Mouse (Mus musculus): ENCODE results near the gene Sncb. TPM values are rescaled to one million over a fixed set of nuclear protein-coding genes. Genes with fewer than 3 reads are reported as not detected.

Sncb gene
- polyA plus RNA-seq, 1 experiment, result 0.22 TPM

DNA sequence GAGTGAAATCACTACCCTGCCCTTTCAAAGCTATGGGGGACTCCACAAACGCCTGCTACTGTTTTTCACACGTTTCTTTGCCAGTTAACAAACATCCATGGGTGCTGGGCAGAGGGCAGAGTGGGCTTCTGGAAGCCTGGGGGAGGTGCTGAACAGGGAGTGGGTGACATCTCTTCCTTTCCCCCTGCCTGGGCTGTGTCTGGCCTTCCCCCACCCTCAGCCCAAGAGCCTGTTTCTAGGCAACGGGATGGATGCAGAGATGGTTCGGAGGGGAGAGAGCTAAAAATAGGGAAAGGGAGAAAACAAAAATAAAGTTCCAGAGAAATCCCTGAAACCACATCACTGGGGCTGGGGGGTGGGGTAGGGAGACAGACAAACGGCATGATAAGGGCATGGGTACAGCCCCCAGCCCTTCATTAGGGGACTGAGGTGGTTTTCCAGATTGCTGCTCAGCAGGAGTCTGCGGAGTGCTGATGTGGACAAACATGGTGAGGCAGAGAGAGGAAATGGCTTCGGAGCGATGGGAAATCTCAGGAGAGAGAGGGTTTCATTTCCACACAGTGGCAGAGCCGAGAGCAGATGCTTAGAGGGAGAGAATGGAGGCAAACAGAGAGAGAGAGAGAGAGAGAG lies 11.1 kb downstream of the Sncb start:
- TF ChIP-seq CTCF (IDR thresholded peaks at IDR 0.05; ENCODE audit: extremely low read depth, insufficient read depth, insufficient read length, insufficient replicate concordance), result no peak
- TF ChIP-seq POLR2A (IDR thresholded peaks at IDR 0.05; ENCODE audit: low read depth, low read length), result no peak
- no peak overlapping the region for H3K4me3 ChIP-seq (ENCODE audit: extremely low read depth, insufficient read depth, insufficient read length)
- WGBS, result 35% methylated on average over 9 of the region's 9 CpGs
- no peaks in the 10 kb centered on the region for H3K4me1 ChIP-seq (ENCODE audit: control insufficient read depth, insufficient read depth, insufficient read length)
- no peak overlapping the region for H3K27ac ChIP-seq (ENCODE audit: insufficient read depth, low read length)
- no peak for DNase-seq (ENCODE audit: low read depth in 1 of 2, low spot score in 2 of 2)
- peaks cover 9% of the 10 kb centered on the region for H3K27me3 ChIP-seq (ENCODE audit: control insufficient read depth, insufficient read depth, low read length)
- H3K36me3 ChIP-seq (ENCODE audit: control insufficient read depth, insufficient read depth, low read length), result no peaks in the 10 kb centered on the region

DNA sequence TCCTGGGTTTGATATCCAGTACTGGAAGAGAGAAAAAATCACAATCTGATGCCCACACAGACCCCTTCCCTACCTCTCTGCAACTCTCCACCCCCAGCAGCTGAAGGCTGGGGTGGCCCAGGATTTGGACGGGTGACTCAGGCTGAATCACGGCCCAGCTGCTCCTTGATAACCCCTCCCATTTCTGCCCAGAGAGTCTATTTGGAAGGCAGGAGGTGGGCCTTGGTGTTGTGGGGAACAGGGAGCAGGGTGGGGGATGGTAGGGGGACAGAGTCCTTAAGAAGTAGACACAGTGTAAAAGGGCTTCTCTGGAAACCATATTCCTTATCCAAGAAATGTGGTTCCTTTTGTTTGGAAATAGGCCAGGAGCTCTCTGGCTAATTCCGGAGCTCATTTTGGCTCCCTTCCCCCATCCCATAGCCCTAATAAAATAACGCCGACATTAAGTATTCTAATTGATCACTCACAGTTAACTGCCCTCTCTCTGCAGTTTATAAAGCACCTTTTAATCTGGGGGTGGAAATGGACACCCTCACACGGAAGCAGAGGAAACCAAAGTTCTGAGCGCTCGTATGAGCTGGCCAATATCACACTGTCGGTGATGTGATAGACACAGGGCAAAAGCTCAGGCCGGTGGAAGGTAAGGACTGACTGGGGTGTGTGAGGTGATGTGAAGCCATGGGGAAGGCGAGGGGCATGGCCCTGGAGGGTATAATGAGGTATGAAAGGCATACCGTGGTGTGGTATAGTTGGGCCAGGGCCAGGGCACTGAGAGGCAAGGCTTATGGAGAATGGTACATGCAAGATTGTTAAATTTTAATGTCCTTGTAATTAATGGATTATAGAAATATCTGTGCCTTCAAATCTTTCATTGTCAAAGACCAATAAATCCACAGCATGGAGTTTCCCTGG lies 12.0 kb downstream of the Sncb start:
- Histone ChIP-seq H3K36me3 (ENCODE audit: control insufficient read depth, insufficient read depth, low read length) (no peaks in the 10 kb centered on the region), H3K4me1 (ENCODE audit: control insufficient read depth, insufficient read depth, insufficient read length) (peaks cover 3% of the 10 kb centered on the region; the same call in 1 of the 2 replicates), H3K27ac (ENCODE audit: insufficient read depth, low read length) (no peak overlapping the region), H3K4me3 (ENCODE audit: extremely low read depth, insufficient read depth, insufficient read length) (no peak overlapping the region), H3K27me3 (ENCODE audit: control insufficient read depth, insufficient read depth, low read length) (peaks cover 14% of the 10 kb centered on the region)
- no peak for TF ChIP-seq POLR2A (IDR thresholded peaks at IDR 0.05; ENCODE audit: low read depth, low read length)
- TF ChIP-seq CTCF (IDR thresholded peaks at IDR 0.05; ENCODE audit: extremely low read depth, insufficient read depth, insufficient read length, insufficient replicate concordance), result no peak
- 43% methylated on average over 12 of the region's 12 CpGs for WGBS
- no peak for DNase-seq (ENCODE audit: low read depth in 1 of 2, low spot score in 2 of 2)

DNA sequence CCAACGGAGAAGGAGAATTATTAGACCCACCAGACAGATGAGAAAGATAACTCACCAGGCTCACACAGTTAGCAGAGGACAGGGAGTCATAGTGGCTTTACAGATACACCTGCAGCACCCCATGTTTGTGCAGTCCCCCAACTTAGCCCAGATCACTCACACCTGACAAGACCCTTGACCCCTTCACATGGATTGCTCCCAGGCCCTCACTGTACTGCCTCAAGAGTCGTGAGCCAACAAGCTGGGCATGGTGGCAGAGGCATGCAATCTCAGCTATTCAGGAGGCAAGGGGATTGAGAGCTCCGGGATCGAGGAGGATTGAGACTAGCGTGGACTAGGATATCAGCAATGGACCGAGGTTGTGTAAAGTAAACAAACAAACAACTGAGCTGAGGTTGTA lies 12.7 kb downstream of the Sncb start:
- no peaks in the 10 kb centered on the region for H3K36me3 ChIP-seq (ENCODE audit: control insufficient read depth, insufficient read depth, low read length)
- H3K4me3 ChIP-seq (ENCODE audit: extremely low read depth, insufficient read depth, insufficient read length), result no peak overlapping the region
- WGBS, result 68% methylated on average over 6 of the region's 6 CpGs
- TF ChIP-seq CTCF (IDR thresholded peaks at IDR 0.05; ENCODE audit: extremely low read depth, insufficient read depth, insufficient read length, insufficient replicate concordance) (no peak), POLR2A (IDR thresholded peaks at IDR 0.05; ENCODE audit: low read depth, low read length) (no peak)
- no peak overlapping the region for H3K27ac ChIP-seq (ENCODE audit: insufficient read depth, low read length)
- H3K4me1 ChIP-seq (ENCODE audit: control insufficient read depth, insufficient read depth, insufficient read length), result peaks cover 3% of the 10 kb centered on the region; the same call in 1 of the 2 replicates
- DNase-seq (ENCODE audit: low read depth in 1 of 2, low spot score in 2 of 2), result no peak
- peaks cover 16% of the 10 kb centered on the region for H3K27me3 ChIP-seq (ENCODE audit: control insufficient read depth, insufficient read depth, low read length)

DNA sequence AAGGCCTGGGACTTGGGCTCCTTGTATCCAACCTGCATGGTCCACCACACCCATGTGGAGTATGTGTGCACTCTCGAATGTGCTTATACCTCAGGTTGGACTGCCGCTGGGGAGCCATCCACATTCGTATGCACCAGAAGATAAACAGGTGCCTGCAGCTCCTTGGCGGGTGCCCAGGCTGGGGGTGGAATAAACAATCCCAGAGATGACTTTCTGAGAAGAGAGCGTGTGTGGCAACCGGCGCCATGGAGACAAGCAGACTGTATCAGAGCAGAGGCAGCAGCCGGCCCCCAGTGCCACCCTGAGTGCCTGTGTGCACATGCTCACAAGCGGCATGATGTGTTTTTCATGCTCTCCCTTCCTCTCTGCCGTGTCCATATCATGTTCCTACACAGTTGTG lies 13.7 kb downstream of the Sncb start:
- Histone ChIP-seq H3K4me1 (ENCODE audit: control insufficient read depth, insufficient read depth, insufficient read length) (peaks cover 3% of the 10 kb centered on the region; the same call in 1 of the 2 replicates), H3K36me3 (ENCODE audit: control insufficient read depth, insufficient read depth, low read length) (no peaks in the 10 kb centered on the region), H3K4me3 (ENCODE audit: extremely low read depth, insufficient read depth, insufficient read length) (no peak overlapping the region), H3K27me3 (ENCODE audit: control insufficient read depth, insufficient read depth, low read length) (peaks cover 11% of the 10 kb centered on the region), H3K27ac (ENCODE audit: insufficient read depth, low read length) (no peak overlapping the region)
- TF ChIP-seq POLR2A (IDR thresholded peaks at IDR 0.05; ENCODE audit: low read depth, low read length), result no peak
- no peak for TF ChIP-seq CTCF (IDR thresholded peaks at IDR 0.05; ENCODE audit: extremely low read depth, insufficient read depth, insufficient read length, insufficient replicate concordance)
- 73% methylated on average over 10 of the region's 10 CpGs for WGBS
- no peak for DNase-seq (ENCODE audit: low read depth in 1 of 2, low spot score in 2 of 2)

DNA sequence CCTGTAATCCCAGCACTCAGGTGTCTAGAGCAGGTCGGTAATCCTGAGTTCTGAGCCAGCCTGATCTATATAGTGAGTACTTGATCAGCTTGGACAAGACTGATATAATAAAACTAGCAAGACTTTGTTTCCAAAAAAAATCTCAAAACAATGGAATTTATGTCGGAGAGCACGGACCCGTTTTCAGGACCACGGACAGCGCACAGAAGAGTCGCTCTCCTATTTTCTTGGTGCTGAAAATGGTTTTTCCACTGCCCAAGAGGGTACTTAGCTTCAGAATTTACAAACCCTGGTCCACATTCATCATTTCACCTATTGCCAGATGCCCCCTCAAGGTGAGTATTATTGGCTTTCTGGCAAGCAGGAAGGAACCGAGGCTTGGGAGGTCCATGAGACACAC lies 15.7 kb downstream of the Sncb start:
- WGBS, result 6% methylated on average over 8 of the region's 8 CpGs
- Histone ChIP-seq H3K36me3 (ENCODE audit: control insufficient read depth, insufficient read depth, low read length) (no peaks in the 10 kb centered on the region), H3K27me3 (ENCODE audit: control insufficient read depth, insufficient read depth, low read length) (peaks cover 11% of the 10 kb centered on the region), H3K27ac (ENCODE audit: insufficient read depth, low read length) (no peak overlapping the region), H3K4me1 (ENCODE audit: control insufficient read depth, insufficient read depth, insufficient read length) (peaks cover 3% of the 10 kb centered on the region; the same call in 1 of the 2 replicates), H3K4me3 (ENCODE audit: extremely low read depth, insufficient read depth, insufficient read length) (no peak overlapping the region)
- no peak for DNase-seq (ENCODE audit: low read depth in 1 of 2, low spot score in 2 of 2)
- TF ChIP-seq POLR2A (IDR thresholded peaks at IDR 0.05; ENCODE audit: low read depth, low read length) (no peak), CTCF (IDR thresholded peaks at IDR 0.05; ENCODE audit: extremely low read depth, insufficient read depth, insufficient read length, insufficient replicate concordance) (no peak)

DNA sequence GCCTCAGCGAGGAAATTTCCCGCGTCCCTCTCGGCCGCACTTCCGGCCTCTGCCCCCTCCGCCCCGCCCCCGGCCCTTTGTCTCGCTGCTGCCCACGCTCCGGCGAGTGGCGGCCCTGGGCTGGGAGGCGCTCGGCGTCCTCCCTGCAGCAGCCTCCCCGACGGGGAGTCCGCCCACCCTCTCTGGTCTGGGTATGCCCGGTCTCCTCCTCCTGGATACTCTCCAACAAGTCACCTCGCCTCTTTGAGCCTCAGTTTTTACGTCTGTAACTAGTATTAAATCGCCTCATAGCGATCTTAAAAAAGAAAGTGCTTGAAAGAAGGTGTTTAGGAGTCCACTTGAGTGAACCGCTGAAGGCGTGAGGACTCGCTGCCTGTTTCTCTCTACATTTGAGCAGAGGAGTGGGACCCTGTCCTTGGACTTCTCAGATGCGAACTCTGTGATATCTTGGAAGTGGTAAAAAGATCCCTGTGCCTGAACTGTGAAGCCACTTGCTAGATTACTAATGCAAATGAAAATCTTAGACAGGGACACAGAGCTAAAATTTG lies 16.5 kb downstream of the Sncb start, which contains the start of gene Gprin1:
Gene Gprin1 (minus strand): TSS at position 11 of the 548 bp plus-strand sequence.
- Histone ChIP-seq H3K27me3 (ENCODE audit: control insufficient read depth, insufficient read depth, low read length) (peaks cover 11% of the 10 kb centered on the region), H3K4me3 (ENCODE audit: extremely low read depth, insufficient read depth, insufficient read length) (peak within 1 kb of the TSS; percentile 19; the same call in 1 of the 2 replicates), H3K27ac (ENCODE audit: insufficient read depth, low read length) (no peak within 1 kb of the TSS), H3K4me1 (ENCODE audit: control insufficient read depth, insufficient read depth, insufficient read length) (peaks cover 3% of the 10 kb centered on the region; the same call in 1 of the 2 replicates), H3K36me3 (ENCODE audit: control insufficient read depth, insufficient read depth, low read length) (no peaks in the 10 kb centered on the region)
- WGBS, result 9% methylated on average over 27 of the region's 29 CpGs
- no peak for DNase-seq (ENCODE audit: low read depth in 1 of 2, low spot score in 2 of 2)
- TF ChIP-seq POLR2A (IDR thresholded peaks at IDR 0.05; ENCODE audit: low read depth, low read length) (no peak), CTCF (IDR thresholded peaks at IDR 0.05; ENCODE audit: extremely low read depth, insufficient read depth, insufficient read length, insufficient replicate concordance) (no peak)
